Mouse (Mus musculus) heart, postnatal 0 days (tissue): ENCODE results near the gene Vsig2.

Experiments used
- CTCF ChIP-seq: IDR thresholded peaks from 2 replicates; pipeline ENCODE4 v1.5.1; 2016; ENCODE audit warnings: antibody characterized with exemption, control low read depth, low read depth
- EP300 ChIP-seq: IDR thresholded peaks from 2 replicates; pipeline ENCODE4 v1.6.1; 2016; ENCODE audit warnings: antibody characterized with exemption, low read depth

GRCm38 (mm10) chr9:37540701-37541575 is 1.9 kb downstream of the Vsig2 start:
- TF ChIP-seq CTCF (no peak), EP300 (no peak)
